Mouse (Mus musculus) kidney, postnatal 14 days (tissue): ENCODE results near the gene Sirt4.
A peak's percentile ranks its signal among the peaks of the same experiment; 100 is the strongest.
"Not testable (repeated sequence)": the region's sequence is repeated elsewhere in the genome, so short reads cannot be mapped to it uniquely, and the experiment has no call there.

ENCODE experiments used
- DNase-seq: peaks from one replicate; pipeline ENCODE4 v3.0.0; 2022; ENCODE audit warnings: mixed read lengths

The Sirt4 gene

GRCm38 (mm10) chr5:115483947-115484920 is at the start of gene Sirt4:
TSS of gene Sirt4 (minus strand) at chr5:115484725.
- peak; percentile 92 for DNase-seq

DNA sequence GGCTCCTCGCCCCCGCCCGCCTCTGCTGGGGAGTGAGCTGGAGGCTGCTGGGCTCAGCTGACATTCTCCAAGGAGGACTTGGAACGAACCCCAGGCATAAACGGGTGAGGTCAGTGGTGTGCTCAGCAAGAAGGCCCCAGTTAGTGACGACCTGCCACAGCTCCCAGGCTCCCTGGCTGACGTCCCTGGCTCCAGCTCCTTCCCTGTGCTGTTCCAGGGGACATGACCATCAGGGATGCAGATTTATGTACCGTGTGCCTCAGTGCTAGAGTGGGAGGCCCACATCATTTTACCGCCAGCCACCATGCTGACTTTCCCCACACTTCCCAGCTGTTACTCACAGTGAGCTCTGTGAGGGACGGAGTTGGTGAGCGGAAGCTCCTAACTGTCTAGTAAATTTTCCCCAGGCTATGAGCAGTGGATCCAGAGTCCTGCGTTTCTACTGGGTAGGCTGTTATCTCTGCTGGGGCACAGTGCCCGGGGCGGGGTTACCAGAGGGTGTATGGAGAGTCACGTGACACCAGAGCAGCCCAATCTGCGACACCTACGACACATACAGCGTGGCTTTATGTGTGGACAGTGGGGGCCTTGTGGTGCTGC is 47.2 kb upstream of the Sirt4 start:
- DNase-seq, result peak; percentile 87

GRCm38 (mm10) chr5:115530447-115530809 is 45.9 kb upstream of the Sirt4 start:
- peak; percentile 69 for DNase-seq

- DNase-seq, result no peak
Observed at GRCm38 (mm10) chr5:115529742-115530446, 45.4 kb upstream of the Sirt4 start.

DNA sequence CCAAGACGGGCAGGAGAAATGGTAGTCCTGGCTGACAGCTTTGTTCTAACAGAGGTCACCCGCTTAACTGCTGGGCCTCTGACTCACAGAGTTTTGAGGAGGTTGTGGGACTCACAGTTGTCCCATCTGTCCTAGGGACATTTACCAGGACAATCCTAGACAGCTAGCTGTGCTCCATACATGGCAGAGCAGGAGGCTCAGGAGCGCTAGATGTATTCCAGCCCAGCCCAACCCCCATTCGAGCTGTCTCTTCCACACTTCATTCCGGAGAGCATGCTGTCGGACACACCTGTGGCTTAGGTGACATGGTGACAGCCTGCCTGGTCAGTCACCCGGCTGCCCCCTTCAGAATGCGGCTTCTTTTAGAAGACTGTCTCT is 44.8 kb upstream of the Sirt4 start:
- DNase-seq, result no peak

DNA sequence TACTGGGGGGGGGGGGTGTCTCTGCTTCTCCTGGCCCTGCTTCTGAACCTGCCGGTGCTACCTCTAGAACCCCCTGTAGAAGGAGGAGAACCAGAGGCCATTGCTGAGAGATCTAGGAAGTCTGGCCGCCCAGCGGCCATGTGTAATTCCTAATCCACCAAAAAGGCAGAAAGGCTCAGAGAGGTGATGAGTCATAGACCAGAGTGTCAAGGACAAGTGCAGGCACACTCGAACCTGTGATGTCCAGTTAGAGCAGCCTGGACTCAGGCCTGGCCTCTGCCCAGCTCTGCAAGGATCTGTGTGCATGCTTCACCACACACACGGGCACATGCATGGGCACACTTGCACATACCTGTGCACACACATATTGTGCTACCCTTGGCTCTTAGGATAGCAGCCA is 43.6 kb upstream of the Sirt4 start:
- no peak for DNase-seq

GRCm38 (mm10) chr5:115526456-115527202 is 42.1 kb upstream of the Sirt4 start:
- no peak for DNase-seq

- no peak for DNase-seq
Observed at GRCm38 (mm10) chr5:115525943-115526342, 41.4 kb upstream of the Sirt4 start.

DNA sequence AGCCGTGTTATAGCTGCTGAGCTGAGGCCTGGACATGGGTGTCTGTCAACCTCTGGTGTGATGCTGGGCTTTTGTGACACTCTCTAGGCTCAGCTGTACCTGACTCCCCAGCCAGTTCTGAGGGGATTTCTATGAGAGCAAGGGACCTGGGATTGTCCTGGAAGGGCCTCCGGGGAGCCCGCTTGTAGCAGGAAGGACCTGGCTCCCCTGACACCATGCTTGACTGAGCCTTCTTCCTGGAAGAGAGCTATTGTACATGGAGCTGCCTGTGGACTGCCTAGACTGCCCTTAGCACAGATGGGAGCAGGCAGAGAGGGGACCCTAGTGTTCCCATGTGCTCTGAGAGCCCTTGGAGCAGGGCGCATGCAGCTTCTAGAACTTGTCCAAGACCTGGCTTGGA is 40.9 kb upstream of the Sirt4 start:
- DNase-seq, result peak; percentile 25

DNA sequence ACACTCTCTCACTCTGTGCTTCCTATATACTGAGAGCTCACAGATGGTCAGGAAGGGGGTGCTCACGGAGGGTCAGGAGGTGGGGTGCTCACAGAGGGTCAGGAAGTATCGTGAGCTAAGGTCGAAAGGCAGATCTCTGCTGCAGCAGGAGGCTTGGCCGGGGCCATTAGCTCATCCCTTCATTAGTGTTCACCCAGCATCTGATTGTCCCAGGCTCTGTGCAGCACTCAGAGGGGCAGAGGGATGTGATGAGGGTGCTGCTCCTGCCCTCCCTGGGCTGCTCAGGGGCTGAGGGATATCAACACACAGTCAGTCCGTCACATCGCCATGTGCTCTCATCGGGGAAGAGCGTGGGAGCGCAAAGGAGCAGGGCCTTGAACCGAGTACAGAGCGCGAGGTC is 39.9 kb upstream of the Sirt4 start:
- DNase-seq, result no peak

- peak; percentile 81 for DNase-seq
Observed at GRCm38 (mm10) chr5:115523971-115524370, 39.4 kb upstream of the Sirt4 start.

GRCm38 (mm10) chr5:115522981-115523499 is 38.5 kb upstream of the Sirt4 start:
- DNase-seq, result no peak

GRCm38 (mm10) chr5:115522531-115522930 is 38.0 kb upstream of the Sirt4 start:
- DNase-seq, result no peak

DNA sequence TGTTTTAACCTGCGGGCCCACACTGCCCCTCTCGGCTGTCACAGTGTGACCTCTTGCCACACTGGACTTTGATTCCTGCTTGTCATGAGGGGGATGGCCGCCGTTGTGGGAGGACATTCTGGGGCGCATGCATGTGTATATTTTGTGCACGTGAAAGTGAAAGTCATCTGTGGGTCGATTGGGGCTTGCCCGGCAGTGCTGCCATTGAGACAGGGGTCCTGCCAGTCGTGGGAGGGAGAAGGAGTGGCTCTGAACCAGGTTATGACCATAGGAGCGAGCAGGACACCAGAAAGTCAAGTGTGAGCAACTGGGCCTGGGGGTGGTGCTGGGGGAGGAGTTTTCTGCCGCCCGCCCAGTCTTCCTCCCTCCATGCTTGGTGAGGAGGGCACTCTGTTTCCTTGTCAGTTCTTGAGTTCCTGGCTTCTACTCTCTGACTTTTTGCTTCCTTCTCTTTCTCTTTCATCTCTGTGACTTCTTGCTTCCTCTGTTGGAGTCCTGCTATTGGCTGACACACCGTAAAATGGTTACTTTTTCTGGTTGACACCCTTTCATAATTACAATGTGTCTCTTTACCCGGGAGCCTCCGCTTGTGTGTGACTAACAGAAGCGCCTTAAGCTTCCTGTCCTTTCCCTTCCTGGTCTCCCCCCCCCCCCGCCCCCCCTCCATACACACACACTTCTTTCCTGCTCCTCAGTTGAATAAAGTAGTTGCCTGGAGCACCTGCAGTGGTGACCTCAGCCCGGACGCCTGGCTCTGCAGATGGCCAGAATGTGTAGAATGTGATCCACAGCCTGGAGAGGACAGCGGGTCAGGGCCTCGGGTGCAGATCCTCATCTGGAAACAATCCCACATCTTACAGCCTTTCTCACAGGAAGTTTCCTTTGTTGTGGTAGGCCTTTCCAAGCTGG is 37.3 kb upstream of the Sirt4 start:
- peak; percentile 79 for DNase-seq

DNA sequence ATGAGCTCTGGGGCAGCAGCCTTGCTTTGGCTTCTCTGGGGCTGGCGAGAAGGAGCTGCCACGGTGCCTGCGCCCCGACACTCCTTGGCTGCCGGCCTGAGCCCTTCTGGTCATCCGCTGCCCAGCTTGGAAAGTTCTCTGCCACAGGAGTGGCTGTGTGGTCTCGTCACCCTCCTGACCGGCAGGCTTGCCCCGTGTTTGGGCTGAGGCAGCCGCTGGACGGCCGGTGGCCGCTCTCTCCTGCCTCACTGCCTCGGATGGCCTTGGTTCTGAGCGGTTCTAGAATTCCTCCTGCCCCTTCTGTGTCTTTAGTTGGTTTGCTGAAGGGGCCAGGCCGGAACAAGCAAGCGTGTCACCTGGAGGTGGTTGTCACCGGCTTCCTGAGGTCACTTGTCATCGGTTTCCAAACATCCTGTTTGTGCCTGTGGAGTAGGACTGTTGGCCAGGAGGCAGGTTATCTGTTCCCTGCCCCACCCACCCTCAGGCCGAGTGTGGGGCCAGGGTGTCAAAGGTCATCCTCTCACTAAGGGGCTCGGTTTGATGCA is 35.9 kb upstream of the Sirt4 start:
- peak; percentile 79 for DNase-seq

DNA sequence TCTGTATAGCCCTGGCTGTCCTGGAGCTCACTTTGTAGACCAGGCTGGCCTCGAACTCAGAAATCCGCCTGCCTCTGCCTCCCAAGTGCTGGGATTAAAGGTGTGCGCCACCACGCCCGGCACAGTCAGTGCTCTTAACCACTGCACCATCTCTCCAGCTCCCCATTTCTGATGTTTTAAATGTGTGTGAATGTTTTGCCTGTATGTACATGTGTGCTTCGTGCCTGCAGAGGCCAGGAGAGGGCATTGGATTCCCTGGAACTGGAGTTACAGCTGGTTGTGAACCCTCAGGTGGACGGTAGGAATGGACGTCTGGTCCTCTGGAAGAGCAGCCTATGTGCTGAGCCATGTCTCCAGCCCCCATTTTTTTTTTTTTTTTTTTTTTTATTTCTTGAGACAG is 33.7 kb upstream of the Sirt4 start:
- DNase-seq, result not testable (repeated sequence)

GRCm38 (mm10) chr5:115517501-115517900 is 33.0 kb upstream of the Sirt4 start:
- no peak for DNase-seq

DNA sequence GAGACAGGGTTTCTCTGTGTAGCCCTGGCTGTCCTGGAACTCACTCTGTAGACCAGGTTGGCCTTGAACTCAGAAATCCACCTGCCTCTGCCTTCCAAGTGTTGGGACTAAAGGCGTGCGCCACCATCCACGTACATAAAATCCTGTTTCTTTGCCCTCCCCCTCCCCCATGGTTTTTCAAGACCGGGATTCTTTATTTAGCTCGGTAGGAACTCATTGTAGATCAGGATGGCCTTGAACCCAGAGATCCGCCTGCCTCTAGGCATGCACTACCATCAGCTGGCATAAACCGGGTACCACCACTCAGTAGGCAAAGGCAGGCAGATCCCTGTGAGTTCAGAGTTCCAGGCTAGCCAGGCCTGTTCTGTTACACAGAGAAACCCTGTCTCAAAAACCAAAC is 32.4 kb upstream of the Sirt4 start:
- DNase-seq, result no peak

- DNase-seq, result peak; percentile 73
Observed at GRCm38 (mm10) chr5:115516081-115516907, 31.8 kb upstream of the Sirt4 start.

DNA sequence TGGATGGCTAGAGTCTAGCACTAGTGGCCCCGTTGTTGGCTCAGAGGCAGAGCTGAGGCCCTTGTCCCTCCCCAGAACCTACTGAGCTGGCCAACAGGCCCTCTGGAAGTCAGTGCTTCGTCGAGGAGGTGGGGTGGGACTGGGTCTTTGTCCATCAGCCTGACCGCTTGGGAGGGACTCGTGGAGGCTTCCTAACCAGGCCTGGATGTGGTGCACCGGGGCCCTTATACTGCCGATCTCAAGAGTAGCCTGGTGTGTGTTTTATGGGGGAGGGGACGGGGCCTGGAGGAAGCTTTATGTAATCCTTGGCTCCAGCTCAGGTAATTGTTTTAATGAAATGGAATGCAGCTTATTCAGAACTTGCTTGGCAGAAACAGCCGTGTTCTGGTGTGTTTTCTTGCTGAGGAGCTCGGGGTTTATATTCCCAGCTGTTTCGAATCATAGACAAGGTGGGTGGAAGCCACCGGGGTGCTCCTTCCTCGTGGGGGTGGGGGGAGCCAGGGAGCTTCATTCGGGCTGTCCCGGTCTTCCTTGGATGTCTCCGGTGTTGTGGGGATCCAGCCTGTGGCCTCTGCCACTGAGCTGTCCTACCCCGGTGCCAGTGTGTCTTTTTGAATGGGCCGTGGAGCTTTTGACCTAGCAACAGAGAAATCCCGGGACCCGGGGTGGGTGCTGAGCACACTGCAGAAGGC is 30.5 kb upstream of the Sirt4 start:
- peak; percentile 80 for DNase-seq
